Mouse (Mus musculus) CH12.LX (cell line): ENCODE results near the gene Mroh2a. TPM values are rescaled to one million over a fixed set of nuclear protein-coding genes. Genes with fewer than 3 reads are reported as not detected.
A peak's percentile ranks its signal among the peaks of the same experiment; 100 is the strongest.

Source experiments
- DNase-seq: peaks from one replicate; pipeline ENCODE4 v3.0.0-alpha.2; 2013; ENCODE audit errors: extremely low read depth
- H3K27ac ChIP-seq: 2 replicates; pipeline ENCODE4 v1.5.1; 2012; ENCODE audit warnings: low read depth, mild to moderate bottlenecking, control low read depth, moderate library complexity; ENCODE audit not compliant: insufficient read depth
- H3K27me3 ChIP-seq: replicated peaks from 2 replicates; pipeline ENCODE3; 2012; ENCODE audit warnings: inconsistent platforms
- H3K36me3 ChIP-seq, 2 experiments: replicated peaks in 1 of 2; 2 replicates each; pipeline versions ENCODE3 to v1.6.1; 2012; ENCODE audit warnings: inconsistent platforms in 1 of 2, low read length in 1 of 2, mild to moderate bottlenecking in 1 of 2, mixed read lengths in 1 of 2, moderate library complexity in 1 of 2; ENCODE audit not compliant: control insufficient read depth in 1 of 2, insufficient read depth in 1 of 2
- H3K4me1 ChIP-seq, 2 experiments: 2 replicates each; pipeline ENCODE4 v1.6.1; 2012; ENCODE audit warnings: inconsistent platforms in 1 of 2, moderate library complexity in 1 of 2; ENCODE audit not compliant: insufficient read depth in 2 of 2, control insufficient read depth in 1 of 2
- H3K4me2 ChIP-seq: 2 replicates; pipeline ENCODE4 v1.6.1; 2012; ENCODE audit warnings: low read depth, mild to moderate bottlenecking, control low read depth; ENCODE audit not compliant: poor library complexity, insufficient read depth, severe bottlenecking
- H3K4me3 ChIP-seq, 3 experiments: fragments of 150-350 bp in 1 of 3; sonication (generic) in 1 of 3; replicated peaks in 1 of 3; 2 replicates each; pipeline versions ENCODE3 to v1.5.1; 2011 to 2012; ENCODE audit warnings: low read depth in 2 of 3, low read length in 2 of 3, mild to moderate bottlenecking in 2 of 3, moderate library complexity in 2 of 3, control low read depth in 1 of 3, improper control_type of control experiment in 1 of 3, inconsistent platforms in 1 of 3, mixed read lengths in 1 of 3; ENCODE audit not compliant: poor library complexity in 1 of 3
- H3K79me2 ChIP-seq: replicated peaks from 2 replicates; pipeline ENCODE4 v1.6.1; 2012; ENCODE audit warnings: mild to moderate bottlenecking, moderate library complexity; ENCODE audit not compliant: control insufficient read depth, poor library complexity, insufficient read depth, severe bottlenecking; ENCODE audit errors: extremely low read depth
- H3K9ac ChIP-seq: 2 replicates; pipeline ENCODE4 v1.6.1; 2012; ENCODE audit warnings: low read depth, mild to moderate bottlenecking, control low read depth, moderate library complexity; ENCODE audit not compliant: insufficient read depth
- H3K9me3 ChIP-seq: replicated peaks from 2 replicates; pipeline ENCODE3; 2012; ENCODE audit warnings: low read length, inconsistent platforms, mixed read lengths
- BHLHE40 ChIP-seq: IDR thresholded peaks from 2 replicates; pipeline ENCODE4 v1.6.1; 2011; ENCODE audit warnings: mild to moderate bottlenecking, low read depth, low read length, improper control_type of control experiment
- CHD1 ChIP-seq: IDR thresholded peaks from 2 replicates; pipeline ENCODE4 v1.6.1; 2012; ENCODE audit warnings: low read depth, low read length, improper control_type of control experiment, inconsistent platforms
- CHD2 ChIP-seq: IDR thresholded peaks from 2 replicates; pipeline ENCODE4 v1.6.1; 2011; ENCODE audit warnings: low read length, improper control_type of control experiment
- CTCF ChIP-seq, 2 experiments: IDR thresholded peaks in 1 of 2; conservative IDR thresholded peaks in 1 of 2; 2 replicates each; pipeline ENCODE4 v1.5.1; 2011 to 2012; ENCODE audit warnings: low read depth in 2 of 2, low read length in 2 of 2, improper control_type of control experiment in 1 of 2, inconsistent platforms in 1 of 2, mild to moderate bottlenecking in 1 of 2, moderate library complexity in 1 of 2
- E2F4 ChIP-seq: IDR thresholded peaks from 2 replicates; pipeline ENCODE4 v1.6.1; 2011; ENCODE audit warnings: low read depth, low read length, improper control_type of control experiment; ENCODE audit not compliant: insufficient replicate concordance
- HCFC1 ChIP-seq: IDR thresholded peaks from 2 replicates; pipeline ENCODE4 v1.6.1; 2012; ENCODE audit warnings: low read depth, mild to moderate bottlenecking, inconsistent platforms, low read length, improper control_type of control experiment
- JUND ChIP-seq: conservative IDR thresholded peaks from 2 replicates; pipeline ENCODE4 v1.6.1; 2011; ENCODE audit warnings: low read depth, low read length, improper control_type of control experiment
- MAFK ChIP-seq: IDR thresholded peaks from 2 replicates; pipeline ENCODE4 v1.6.1; 2011; ENCODE audit warnings: low read length, improper control_type of control experiment; ENCODE audit not compliant: insufficient replicate concordance
- MEF2A ChIP-seq: IDR thresholded peaks from 2 replicates; pipeline ENCODE4 v1.6.1; 2014; ENCODE audit warnings: low read depth, mild to moderate bottlenecking, inconsistent platforms, low read length, improper control_type of control experiment, borderline replicate concordance
- MXI1 ChIP-seq: IDR thresholded peaks from 2 replicates; pipeline ENCODE4 v1.6.1; 2011; ENCODE audit warnings: mild to moderate bottlenecking, low read depth, low read length, improper control_type of control experiment
- NELFE ChIP-seq: IDR thresholded peaks from 2 replicates; pipeline ENCODE4 v1.6.1; 2011; ENCODE audit warnings: low read depth, low read length, improper control_type of control experiment
- POLR2A ChIP-seq: IDR thresholded peaks from 2 replicates; pipeline ENCODE4 v1.6.1; 2011; ENCODE audit warnings: low read depth, mild to moderate bottlenecking, improper control_type of control experiment, low read length
- POLR2AphosphoS2 ChIP-seq: IDR thresholded peaks from 2 replicates; pipeline ENCODE4 v1.6.1; 2011; ENCODE audit warnings: low read depth, low read length, improper control_type of control experiment
- RAD21 ChIP-seq: IDR thresholded peaks from 2 replicates; pipeline ENCODE4 v1.6.1; 2011; ENCODE audit warnings: low read depth, mild to moderate bottlenecking, low read length, improper control_type of control experiment, moderate library complexity
- RCOR1 ChIP-seq: conservative IDR thresholded peaks from 2 replicates; pipeline ENCODE4 v1.6.1; 2012; ENCODE audit warnings: low read depth, mild to moderate bottlenecking, inconsistent platforms, low read length, improper control_type of control experiment
- SIN3A ChIP-seq: IDR thresholded peaks from 2 replicates; pipeline ENCODE4 v1.6.1; 2012; ENCODE audit warnings: low read length, improper control_type of control experiment, inconsistent platforms
- TBP ChIP-seq: conservative IDR thresholded peaks from 2 replicates; pipeline ENCODE4 v1.6.1; 2011; ENCODE audit warnings: low read depth, low read length, improper control_type of control experiment
- TCF12 ChIP-seq: IDR thresholded peaks from 2 replicates; pipeline ENCODE4 v1.6.1; 2014; ENCODE audit warnings: low read depth, mild to moderate bottlenecking, inconsistent platforms, low read length, improper control_type of control experiment
- USF1 ChIP-seq: IDR thresholded peaks from 2 replicates; pipeline ENCODE4 v1.6.1; 2014; ENCODE audit warnings: low read depth, mild to moderate bottlenecking, inconsistent platforms, low read length, improper control_type of control experiment
- USF2 ChIP-seq: conservative IDR thresholded peaks from 2 replicates; pipeline ENCODE4 v1.6.1; 2011; ENCODE audit warnings: low read depth, low read length, improper control_type of control experiment
- ZKSCAN1 ChIP-seq: IDR thresholded peaks from 2 replicates; pipeline ENCODE4 v1.6.1; 2012; ENCODE audit warnings: low read depth, inconsistent platforms, low read length, improper control_type of control experiment, borderline replicate concordance
- ZNF384 ChIP-seq: IDR thresholded peaks from 2 replicates; pipeline ENCODE4 v1.6.1; 2012; ENCODE audit warnings: low read depth, low read length, improper control_type of control experiment, inconsistent platforms
- dilution Hi-C: fragments of 300-500 bp; cut with MboI; formaldehyde crosslinking; loops from 2 replicates; pipeline ENCODE4 v1.14.3; 2020; ENCODE audit warnings: low sequenced_read_pairs; ENCODE audit not compliant: extremely low pct_unique_long_range_greater_than_20kb, extremely low pct_ligation_motif_present
- in situ Hi-C: fragments of 300-500 bp; cut with MboI; formaldehyde crosslinking; loops from 3 replicates; pipeline ENCODE4 v1.14.3; 2019; ENCODE audit warnings: low sequenced_read_pairs, low pct_ligation_motif_present, low pct_unique_long_range_greater_than_20kb, mixed read lengths
- polyA plus RNA-seq: library from polyadenylated mRNA; unstranded; fragments of >175 nt; gene quantifications from 2 replicates; pipeline ENCODE4 v1.2.1, GENCODE M21; 2012; ENCODE audit warnings: low read depth; ENCODE audit not compliant: insufficient read length
- total RNA-seq, 2 experiments: library from RNA; depleted of rRNA; stranded (reverse); fragments of 300-350 nt in 1 of 2; fragments of >200 nt in 1 of 2; gene quantifications; 2 replicates each; pipeline ENCODE4 v1.2.3; 2012 to 2014

Mroh2a gene
- total and polyA plus RNA-seq, 3 experiments: 0.17 to 1.0 TPM; not detected in 1

- peaks cover 6% of the 10 kb centered on the region for H3K27me3 ChIP-seq
- H3K27ac ChIP-seq: no peak overlapping the region
- peaks cover 5 to 20% of the 10 kb centered on the region in 2 experiments for H3K4me1 ChIP-seq
- H3K9ac ChIP-seq: no peak overlapping the region
- in situ Hi-C loops (no loop called here), dilution Hi-C loops (no loop called here)
- no peak overlapping the region for H3K4me2 ChIP-seq
- peaks cover 48 to 60% of the 10 kb centered on the region in 2 experiments for H3K36me3 ChIP-seq
- TF ChIP-seq POLR2AphosphoS2 (0 out of 2 replicates have a peak, but pooled peaks have one; percentile 21), JUND (no peak)
- H3K4me3 ChIP-seq: no peak overlapping the region
- H3K79me2 ChIP-seq: peaks cover 31% of the 10 kb centered on the region
- DNase-seq: no peak
- peaks cover 24% of the 10 kb centered on the region for H3K9me3 ChIP-seq
These were observed 47.0 kb downstream of the Mroh2a start for GRCm38 (mm10) chr1:88273832-88274231.

- no peak for DNase-seq
- no peak overlapping the region for H3K27ac ChIP-seq
- dilution Hi-C loops: no loop called here
- TF ChIP-seq SIN3A: peak; percentile 37; the same call in 1 of the 2 replicates
- TF ChIP-seq NELFE: 0 out of 2 replicates have a peak, but pooled peaks have one; percentile 27
- no peak for TF ChIP-seq MEF2A
- 0 out of 2 replicates have a peak, but pooled peaks have one; percentile 12 for TF ChIP-seq MAFK
- H3K27me3 ChIP-seq: peaks cover 12% of the 10 kb centered on the region
- peaks cover 23% of the 10 kb centered on the region for H3K9me3 ChIP-seq
- H3K4me2 ChIP-seq: no peak overlapping the region
- in situ Hi-C loops: loop anchor here (25.0 kb wide), 1 partner anchor 312 kb away; no protein-coding TSS in a partner anchor
- no peak overlapping the region for H3K4me3 ChIP-seq
- peaks cover 31% of the 10 kb centered on the region for H3K79me2 ChIP-seq
- H3K9ac ChIP-seq: no peak overlapping the region
- peaks cover 41 to 54% of the 10 kb centered on the region in 2 experiments for H3K36me3 ChIP-seq
- peaks cover 5 to 20% of the 10 kb centered on the region in 2 experiments for H3K4me1 ChIP-seq
These were observed 47.7 kb downstream of the Mroh2a start for GRCm38 (mm10) chr1:88274371-88275077.

GRCm38 (mm10) chr1:88275078-88275680 is 48.4 kb downstream of the Mroh2a start:
- Histone ChIP-seq H3K79me2 (peaks cover 31% of the 10 kb centered on the region), H3K4me2 (no peak overlapping the region), H3K9ac (no peak overlapping the region), H3K9me3 (peaks cover 19% of the 10 kb centered on the region), H3K27me3 (peaks cover 19% of the 10 kb centered on the region), H3K36me3 (peaks cover 35 to 47% of the 10 kb centered on the region in 2 experiments), H3K4me1 (peaks cover 5 to 20% of the 10 kb centered on the region in 2 experiments), H3K4me3 (no peak overlapping the region), H3K27ac (no peak overlapping the region)
- in situ Hi-C loops: loop anchor here (25.0 kb wide), 1 partner anchor 313 kb away; no protein-coding TSS in a partner anchor
- dilution Hi-C loops: no loop called here
- DNase-seq: no peak
- no peak for TF ChIP-seq POLR2A
- TF ChIP-seq CHD1: no peak
- TF ChIP-seq E2F4: no peak
- TF ChIP-seq MXI1: no peak
- no peak for TF ChIP-seq RAD21
- no peak for TF ChIP-seq TBP
- TF ChIP-seq USF2: no peak
- TF ChIP-seq RCOR1: no peak
- no peak for TF ChIP-seq ZNF384
- no peak for TF ChIP-seq MAFK
- TF ChIP-seq BHLHE40: no peak
- no peak for TF ChIP-seq TCF12
- TF ChIP-seq SIN3A: no peak
- TF ChIP-seq CTCF (conservative IDR thresholded peaks at IDR 0.05 in 1 of 2, IDR thresholded peaks at IDR 0.05 in 1 of 2; ENCODE audit: low read depth in 2 of 2, low read length in 2 of 2): no peak
- TF ChIP-seq USF1: no peak
- TF ChIP-seq HCFC1: no peak
- no peak for TF ChIP-seq MEF2A
- TF ChIP-seq CHD2: no peak
- TF ChIP-seq ZKSCAN1: no peak
